Mouse (Mus musculus): ENCODE results near the gene Cyp19a1.

GRCm38 (mm10) chr9:54216511-54216910, 51.4 kb downstream of the Cyp19a1 start:
- TF ChIP-seq GATA1 (IDR thresholded peaks at IDR 0.05; ENCODE audit: borderline replicate concordance, low read length) = no peak
- no peak for TF ChIP-seq FLI1 (IDR thresholded peaks at IDR 0.05; ENCODE audit: low read length)

Data from megakaryocyte, embryonic 14.5 days (primary cell).